Mouse (Mus musculus) hindbrain, postnatal 0 days (tissue): Measurements from ENCODE around the gene Sdhaf2. TPM values are rescaled to one million over a fixed set of nuclear protein-coding genes. Genes with fewer than 3 reads are reported as not detected.
A peak's percentile ranks its signal among the peaks of the same experiment; 100 is the strongest.

Experiments used
- ATAC-seq: fragments of 200-750 bp; cut with Nextera tagmentation; 2 replicates; pipeline ENCODE4 v1.8.0; 2017; ENCODE audit warnings: mild to moderate bottlenecking, moderate TSS enrichment, moderate library complexity
- DNase-seq: peaks from one replicate; pipeline ENCODE4 v3.0.0-alpha.2; 2015; ENCODE audit warnings: low spot score
- H3K27ac ChIP-seq: fragments of 300-500 bp; sonication (generic); 2 replicates; pipeline ENCODE4 v1.5.1; 2014; ENCODE audit warnings: mild to moderate bottlenecking
- H3K27me3 ChIP-seq: fragments of 300-500 bp; sonication (generic); 2 replicates; pipeline ENCODE4 v1.6.1; 2014; ENCODE audit warnings: low read length, mixed read lengths; ENCODE audit not compliant: insufficient read depth
- H3K36me3 ChIP-seq: fragments of 300-500 bp; sonication (generic); 2 replicates; pipeline ENCODE4 v1.6.1; 2014; ENCODE audit warnings: low read length, mixed read lengths; ENCODE audit not compliant: insufficient read depth
- H3K4me1 ChIP-seq: fragments of 300-500 bp; sonication (generic); 2 replicates; pipeline ENCODE4 v1.6.1; 2014; ENCODE audit warnings: antibody characterized with exemption, low read length, mixed read lengths; ENCODE audit not compliant: insufficient read depth
- H3K4me2 ChIP-seq: fragments of 300-500 bp; sonication (generic); 2 replicates; pipeline ENCODE4 v1.6.1; 2014; ENCODE audit warnings: low read depth, mild to moderate bottlenecking, low read length, moderate library complexity, mixed read lengths
- H3K4me3 ChIP-seq: fragments of 300-500 bp; sonication (generic); 2 replicates; pipeline ENCODE4 v1.5.1; 2014; ENCODE audit warnings: low read length
- H3K9ac ChIP-seq: fragments of 300-500 bp; sonication (generic); replicated peaks from 2 replicates; pipeline ENCODE4 v1.6.1; 2014; ENCODE audit warnings: mild to moderate bottlenecking, low read length, moderate library complexity, mixed read lengths
- H3K9me3 ChIP-seq: fragments of 300-500 bp; sonication (generic); 2 replicates; pipeline ENCODE4 v1.6.1; 2016; ENCODE audit warnings: low read length, mixed read lengths
- CTCF ChIP-seq: IDR thresholded peaks from 2 replicates; pipeline ENCODE4 v1.5.1; 2016; ENCODE audit warnings: antibody characterized with exemption, control low read depth, low read depth
- WGBS: fragments of 180-500 bp; shearing (Covaris S2); extraction: QIAGEN DNeasy Blood & Tissue Kit; methylation state at CpG from one replicate; pipeline ENCODE4 v1.1.7; 2014; 5-methylcytosine and 5-hydroxymethylcytosine counted together
- polyA plus RNA-seq: library from polyadenylated mRNA; unstranded; fragments of >200 nt; fragmentation: Nextera tagmentation; extraction: Ambion mirVana; gene quantifications from 2 replicates; pipeline ENCODE4 v1.2.1, GENCODE M21; 2015
- total RNA-seq: library from RNA; depleted of rRNA; stranded (reverse); fragments of >200 nt; gene quantifications from 2 replicates; pipeline ENCODE4 v1.2.3, GENCODE M21; 2014

The Sdhaf2 gene
- total and polyA plus RNA-seq, 2 experiments from 2014 or later: 47.7 to 64.2 TPM

DNA sequence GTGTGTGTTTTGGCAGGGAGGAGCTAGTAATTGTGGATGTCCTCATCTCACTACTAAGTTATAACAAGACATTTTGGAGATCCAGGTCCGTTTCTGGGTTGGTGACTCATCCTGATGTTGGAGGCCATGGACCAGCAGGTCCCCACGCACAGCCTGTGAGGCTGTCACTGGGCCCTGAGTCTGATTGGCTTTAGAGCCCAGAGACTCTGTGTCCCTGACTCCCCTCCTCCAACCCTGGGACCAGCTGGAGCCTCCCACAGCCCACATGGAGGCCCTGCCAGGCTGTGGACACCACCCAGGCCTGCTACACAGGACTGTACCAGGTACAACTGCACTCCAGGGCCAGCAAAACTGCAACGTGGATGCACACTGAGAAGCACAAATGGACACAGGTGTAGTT, 53.0 kb downstream of the Sdhaf2 start:
- H3K4me2 ChIP-seq: no peak overlapping the region
- 78% methylated on average over 3 of the region's 3 CpGs for WGBS
- H3K9me3 ChIP-seq: no peaks in the 10 kb centered on the region
- H3K27ac ChIP-seq: no peak overlapping the region
- no peak overlapping the region for H3K4me3 ChIP-seq
- no peak for TF ChIP-seq CTCF
- H3K4me1 ChIP-seq: no peaks in the 10 kb centered on the region
- no peak overlapping the region for H3K9ac ChIP-seq
- ATAC-seq: no peak
- H3K27me3 ChIP-seq: no peaks in the 10 kb centered on the region
- H3K36me3 ChIP-seq: no peaks in the 10 kb centered on the region
- no peak for DNase-seq

DNA sequence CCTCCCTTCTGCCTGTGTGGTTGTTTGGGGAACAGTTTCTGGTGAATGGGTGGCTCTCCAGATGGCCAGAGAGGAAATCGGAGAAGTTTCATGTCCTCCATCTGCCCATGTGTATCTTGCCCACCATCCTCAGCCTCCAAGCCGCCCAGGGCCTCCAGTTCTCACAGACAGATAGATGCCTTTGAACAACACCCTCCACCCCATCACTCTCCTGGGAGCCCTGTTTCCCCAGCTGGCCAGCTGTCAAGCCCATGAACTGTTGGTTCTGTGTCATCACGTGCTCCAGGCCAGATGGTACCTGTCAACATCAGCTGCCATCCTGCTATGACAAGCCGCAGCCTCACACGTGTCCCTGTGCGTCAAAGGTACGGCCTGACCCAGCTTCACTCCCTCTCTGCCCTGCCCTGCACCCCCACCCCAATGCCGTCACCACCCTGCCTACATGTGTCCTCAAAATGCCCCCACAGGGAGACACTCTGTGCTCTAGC, 56.7 kb downstream of the Sdhaf2 start:
- no peaks in the 10 kb centered on the region for H3K4me1 ChIP-seq
- peak; percentile 59 for ATAC-seq
- H3K4me2 ChIP-seq: no peak overlapping the region
- H3K27me3 ChIP-seq: no peaks in the 10 kb centered on the region
- no peaks in the 10 kb centered on the region for H3K9me3 ChIP-seq
- H3K27ac ChIP-seq: no peak overlapping the region
- no peaks in the 10 kb centered on the region for H3K36me3 ChIP-seq
- DNase-seq: no peak
- 52% methylated on average over 8 of the region's 8 CpGs for WGBS
- H3K9ac ChIP-seq: no peak overlapping the region
- no peak for TF ChIP-seq CTCF
- H3K4me3 ChIP-seq: no peak overlapping the region

DNA sequence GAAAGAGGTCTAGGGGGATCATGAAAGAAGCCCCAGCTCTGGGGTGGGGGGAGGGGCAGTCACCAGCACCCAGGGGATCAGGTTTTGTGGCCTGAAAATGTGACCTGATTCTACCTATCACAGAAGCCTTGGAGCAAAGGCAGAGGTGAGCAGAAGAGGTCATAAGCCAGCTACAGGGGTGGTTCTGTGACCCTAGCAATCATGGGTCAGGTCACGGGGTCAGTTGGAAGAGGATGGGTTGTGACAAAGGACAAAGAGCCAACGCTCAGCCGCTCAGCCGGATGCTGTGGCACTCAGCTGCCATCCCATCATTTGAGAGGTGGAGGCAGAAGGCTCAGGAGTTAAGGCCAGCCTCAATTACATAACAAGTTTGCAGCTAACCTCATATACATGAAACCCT, 61.5 kb downstream of the Sdhaf2 start:
- Histone ChIP-seq H3K4me2 (no peak overlapping the region), H3K4me1 (no peaks in the 10 kb centered on the region), H3K4me3 (no peak overlapping the region), H3K27ac (no peak overlapping the region), H3K9ac (no peak overlapping the region), H3K27me3 (peaks cover 14% of the 10 kb centered on the region), H3K9me3 (no peaks in the 10 kb centered on the region), H3K36me3 (no peaks in the 10 kb centered on the region)
- 25% methylated on average over 4 of the region's 4 CpGs for WGBS
- no peak for TF ChIP-seq CTCF
- no peak for DNase-seq
- no peak for ATAC-seq

DNA sequence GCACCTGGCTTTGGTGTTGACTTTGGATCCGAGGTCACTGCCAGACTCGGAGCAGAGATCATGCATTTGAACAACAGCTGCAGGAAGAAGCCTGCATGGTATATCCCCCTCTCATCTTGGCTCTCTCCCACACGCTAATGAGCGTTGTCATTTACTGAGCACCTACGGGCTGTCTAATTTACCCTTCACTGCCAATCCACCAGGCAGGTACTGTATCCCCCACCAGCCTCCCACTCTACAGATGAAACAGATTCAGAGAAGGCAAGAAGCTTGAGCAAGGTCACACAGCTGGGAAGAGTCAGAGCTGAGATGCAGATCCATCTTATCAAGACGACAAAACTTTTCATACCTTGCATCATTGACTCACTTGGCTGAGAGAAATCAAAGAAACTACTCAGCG, 64.4 kb downstream of the Sdhaf2 start:
- ATAC-seq (no peak), DNase-seq (no peak)
- no peak overlapping the region for H3K9ac ChIP-seq
- H3K4me1 ChIP-seq: no peaks in the 10 kb centered on the region
- H3K27ac ChIP-seq: no peak overlapping the region
- no peak overlapping the region for H3K4me3 ChIP-seq
- H3K36me3 ChIP-seq: no peaks in the 10 kb centered on the region
- 40% methylated on average over 7 of the region's 7 CpGs for WGBS
- no peak for TF ChIP-seq CTCF
- H3K27me3 ChIP-seq: peaks cover 21% of the 10 kb centered on the region
- H3K4me2 ChIP-seq: no peak overlapping the region
- no peaks in the 10 kb centered on the region for H3K9me3 ChIP-seq

DNA sequence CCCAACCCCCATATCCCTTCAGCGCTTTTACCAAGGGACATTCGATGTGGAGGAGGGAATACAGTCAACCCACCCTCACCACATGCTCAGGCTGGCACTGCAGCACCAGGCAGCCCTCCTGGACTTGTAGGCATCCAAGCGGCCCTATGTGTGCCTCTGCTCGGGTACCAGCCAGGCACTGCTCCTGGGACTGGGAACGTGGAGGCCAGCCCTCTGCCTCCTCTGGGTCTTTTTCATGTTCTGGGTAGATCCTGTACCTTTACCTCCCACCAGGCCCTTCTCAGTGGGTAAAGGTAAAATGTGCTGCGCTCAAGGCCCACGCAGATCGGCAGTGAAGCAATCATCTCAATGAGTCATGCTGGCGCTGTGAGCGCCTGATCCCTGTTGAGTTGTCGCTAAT, 66.0 kb downstream of the Sdhaf2 start:
- Histone ChIP-seq H3K36me3 (no peaks in the 10 kb centered on the region), H3K4me2 (no peak overlapping the region), H3K9me3 (no peaks in the 10 kb centered on the region), H3K27me3 (peaks cover 21% of the 10 kb centered on the region), H3K4me1 (no peaks in the 10 kb centered on the region), H3K27ac (no peak overlapping the region), H3K9ac (no peak overlapping the region), H3K4me3 (no peak overlapping the region)
- TF ChIP-seq CTCF: no peak
- ATAC-seq (no peak), DNase-seq (no peak)
- 40% methylated on average over 11 of the region's 11 CpGs for WGBS

DNA sequence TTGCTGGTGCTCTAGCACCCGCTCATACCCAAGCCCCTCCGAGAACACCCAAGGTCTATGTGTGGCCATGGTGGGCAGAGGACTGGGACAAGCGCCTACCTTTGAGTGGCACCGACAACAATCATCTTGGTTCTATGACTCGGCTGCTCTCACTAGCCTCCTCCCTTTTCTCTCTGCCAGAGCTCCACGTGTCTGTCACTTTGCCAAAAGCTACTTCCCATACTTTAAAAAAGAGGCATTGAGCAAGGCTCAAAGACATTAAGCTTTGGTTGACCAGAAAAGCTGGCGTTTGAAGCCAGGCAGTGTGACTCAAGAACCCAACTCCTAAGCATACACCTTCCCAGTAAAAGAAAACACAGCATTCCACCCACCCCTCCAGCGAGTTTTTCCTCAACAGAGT, 67.8 kb downstream of the Sdhaf2 start:
- Histone ChIP-seq H3K4me1 (peaks cover 3% of the 10 kb centered on the region; the same call in 1 of the 2 replicates), H3K9me3 (no peaks in the 10 kb centered on the region), H3K27ac (no peak overlapping the region), H3K4me2 (peak overlapping the region; percentile 58), H3K27me3 (peaks cover 21% of the 10 kb centered on the region), H3K9ac (no peak overlapping the region), H3K36me3 (no peaks in the 10 kb centered on the region), H3K4me3 (no peak overlapping the region)
- ATAC-seq: no peak
- 17% methylated on average over 8 of the region's 8 CpGs for WGBS
- DNase-seq: peak; percentile 54
- TF ChIP-seq CTCF: no peak

DNA sequence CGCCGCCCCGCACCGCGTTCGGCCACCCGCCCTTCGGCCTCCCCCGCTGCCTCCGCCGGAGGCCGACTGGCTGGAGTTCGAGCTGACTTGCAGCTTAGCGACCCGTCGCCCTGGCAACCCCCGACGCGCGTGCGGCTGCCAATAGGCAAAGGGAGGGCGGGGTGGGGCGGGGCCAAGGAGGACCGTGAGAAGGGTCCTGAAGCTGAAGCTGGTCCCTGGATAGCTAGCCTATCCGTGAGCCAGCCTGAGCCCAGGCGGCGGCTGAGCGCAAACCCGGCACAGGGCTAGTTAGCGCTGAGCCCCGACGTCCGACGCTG, 68.5 kb downstream of the Sdhaf2 start:
- Histone ChIP-seq H3K27ac (peak overlapping the region; percentile 71; the same call in 1 of the 2 replicates), H3K4me3 (peak overlapping the region; percentile 40), H3K9ac (peak overlapping the region; percentile 52), H3K4me2 (peak overlapping the region; percentile 58), H3K9me3 (no peaks in the 10 kb centered on the region), H3K4me1 (peaks cover 3% of the 10 kb centered on the region; the same call in 1 of the 2 replicates), H3K27me3 (peaks cover 21% of the 10 kb centered on the region), H3K36me3 (no peaks in the 10 kb centered on the region)
- TF ChIP-seq CTCF: no peak
- peak; percentile 90 for DNase-seq
- 0% methylated on average over 34 of the region's 34 CpGs for WGBS
- ATAC-seq: peak; percentile 86
